Mouse (Mus musculus): ENCODE data around the gene Actl6b.

Gene Actl6b

DNA sequence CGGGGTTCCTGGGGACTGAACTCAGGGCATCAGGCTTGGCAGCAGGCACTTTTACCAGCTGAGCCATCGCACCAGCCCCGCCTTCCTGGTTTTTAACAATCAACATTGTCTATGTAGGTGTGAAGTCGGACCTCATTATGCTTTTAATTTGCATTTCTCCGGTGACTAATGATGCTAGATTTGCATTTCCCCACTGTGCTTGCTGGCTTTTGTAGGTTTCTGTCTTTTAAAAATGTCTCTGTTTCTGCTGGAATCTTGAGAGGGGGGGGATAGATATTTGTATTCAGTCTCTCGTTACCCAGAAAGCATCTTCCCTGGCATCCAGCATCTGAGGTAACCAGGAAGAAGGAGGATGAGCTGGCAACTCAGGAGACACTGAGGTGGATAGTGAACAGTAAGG is 8.2 kb downstream of the Actl6b start:
- DNase-seq (ENCODE audit: low spot score in 2 of 2): no peak

DNA sequence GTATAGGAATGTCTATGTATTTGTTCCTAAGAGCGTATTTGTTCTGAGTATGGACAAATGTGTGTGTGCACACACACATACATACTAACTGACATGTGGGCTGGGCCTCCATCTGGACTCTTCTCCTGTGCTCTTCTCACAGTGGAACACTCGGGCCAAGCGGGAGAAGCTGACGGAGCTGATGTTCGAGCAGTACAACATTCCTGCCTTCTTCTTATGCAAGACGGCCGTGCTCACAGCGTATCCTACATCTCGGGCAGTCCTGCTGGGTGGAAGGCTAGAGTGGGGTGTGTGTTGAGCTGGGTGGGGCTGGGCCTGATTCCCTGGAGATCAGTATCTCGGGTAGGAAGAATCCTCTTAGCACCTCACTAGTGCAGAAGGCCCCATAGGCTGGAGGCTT is 9.6 kb downstream of the Actl6b start:
- DNase-seq (ENCODE audit: low spot score in 2 of 2): peak in 1 of 2 experiments; percentile 54

DNA sequence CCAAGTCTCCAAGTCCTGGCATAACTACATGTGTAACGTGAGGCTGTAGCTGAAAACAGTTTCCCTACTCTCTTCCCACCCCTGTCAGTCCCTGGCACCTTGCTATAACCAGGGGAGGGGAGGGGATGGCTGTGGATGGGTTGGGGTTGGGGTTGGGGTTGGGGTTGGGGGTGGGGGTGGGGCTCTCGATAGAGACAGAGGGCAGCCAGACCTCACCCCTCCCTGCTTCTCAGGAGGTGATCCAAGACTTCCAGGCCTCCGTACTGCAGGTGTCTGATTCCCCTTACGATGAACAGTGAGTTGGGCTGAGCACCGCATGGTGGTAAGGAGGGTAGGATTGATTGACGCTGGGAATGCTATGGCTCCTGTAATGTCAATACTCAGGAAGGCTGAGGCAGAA is 12.4 kb downstream of the Actl6b start:
- no peak for DNase-seq (ENCODE audit: low spot score in 2 of 2)

DNA sequence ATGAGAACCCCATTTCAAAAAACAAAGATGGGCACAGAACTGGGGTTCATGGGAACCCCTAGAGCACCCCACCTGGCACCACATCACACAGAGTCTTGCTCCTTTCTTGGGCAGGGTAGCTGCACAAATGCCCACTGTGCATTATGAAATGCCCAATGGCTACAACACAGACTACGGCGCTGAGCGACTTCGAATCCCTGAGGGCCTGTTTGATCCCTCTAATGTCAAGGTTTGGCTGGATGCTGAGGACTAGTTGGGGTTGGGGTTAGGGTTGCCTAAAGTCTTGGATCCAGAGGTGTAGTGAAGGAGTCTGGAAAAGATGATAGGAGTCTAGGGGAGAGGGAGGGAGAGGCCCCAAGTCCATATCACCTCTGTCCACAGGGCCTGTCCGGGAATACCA is 13.1 kb downstream of the Actl6b start:
- DNase-seq (ENCODE audit: low spot score in 2 of 2): no peak

DNA sequence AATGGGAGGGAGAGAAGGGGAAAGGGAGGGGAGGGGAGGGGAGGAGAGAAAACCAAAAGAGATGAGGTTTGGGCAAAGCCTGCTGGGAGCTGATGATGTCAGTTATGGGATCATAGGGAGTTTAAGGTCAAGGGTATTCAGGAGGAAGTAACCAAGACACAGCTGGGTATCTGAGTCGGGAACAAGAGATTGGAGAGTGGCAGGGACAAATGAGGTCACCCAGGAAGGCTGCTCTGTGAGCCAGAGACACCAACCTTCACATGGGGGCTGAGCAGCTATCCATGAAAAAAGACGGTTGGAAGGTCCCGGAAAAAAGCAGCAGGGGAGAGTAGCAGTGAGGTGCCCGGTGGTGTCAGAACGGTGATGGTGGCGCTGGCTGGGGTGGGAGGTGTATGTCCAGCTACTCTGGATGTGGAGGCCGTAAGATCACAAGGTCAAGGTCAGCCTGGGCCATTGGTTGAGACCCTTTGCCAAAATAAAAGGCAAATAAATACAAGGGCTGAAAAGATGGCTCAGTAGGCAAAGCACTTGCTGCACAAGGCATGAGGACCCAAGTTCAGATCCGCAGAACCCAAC is 15.0 kb downstream of the Actl6b start:
- no peak for DNase-seq (ENCODE audit: low spot score in 2 of 2)

DNA sequence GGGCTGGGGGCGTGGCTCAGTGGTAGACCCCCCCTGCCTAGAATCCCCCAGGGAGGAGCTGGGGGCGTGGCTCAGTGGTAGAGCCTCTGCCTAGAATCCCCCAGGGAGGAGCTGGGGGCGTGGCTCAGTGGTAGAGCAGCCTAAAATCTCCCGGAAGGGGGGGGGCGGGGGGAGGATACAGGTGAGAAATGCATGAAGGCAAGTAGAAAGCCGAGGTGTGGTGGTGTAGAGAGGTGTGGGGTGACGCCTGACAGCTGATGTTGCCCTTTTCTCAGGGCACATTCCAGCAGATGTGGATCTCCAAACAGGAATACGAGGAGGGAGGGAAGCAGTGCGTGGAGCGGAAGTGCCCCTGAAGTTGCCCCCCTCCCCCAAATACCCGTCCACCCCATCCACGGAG is 15.7 kb downstream of the Actl6b start:
- no peak for DNase-seq (ENCODE audit: low spot score in 2 of 2)

DNA sequence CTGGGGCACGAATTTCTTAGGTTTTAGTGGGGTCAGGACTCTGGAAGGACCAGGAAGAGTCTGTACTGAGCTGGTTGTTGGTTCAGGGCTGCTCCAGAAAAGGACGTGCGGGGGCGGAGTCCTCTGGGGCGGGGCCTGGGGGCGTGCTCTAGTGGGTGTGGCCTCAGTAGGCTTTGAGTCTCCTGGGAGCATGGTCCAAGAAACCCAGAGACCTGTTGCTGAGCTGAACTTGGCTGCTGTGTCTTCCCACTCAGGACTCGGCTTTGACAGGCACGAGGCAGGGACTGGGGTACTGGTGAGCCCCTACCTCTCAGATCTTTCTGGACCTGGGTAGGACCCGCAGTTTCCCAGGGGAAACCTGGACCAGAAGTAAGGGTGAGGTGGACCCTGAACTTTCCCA is 16.3 kb downstream of the Actl6b start, which contains the start of gene Tfr2:
Gene Tfr2 (plus strand): TSS at position 176 of the 400 bp plus-strand sequence.
- no peak for DNase-seq (ENCODE audit: low spot score in 2 of 2)

DNA sequence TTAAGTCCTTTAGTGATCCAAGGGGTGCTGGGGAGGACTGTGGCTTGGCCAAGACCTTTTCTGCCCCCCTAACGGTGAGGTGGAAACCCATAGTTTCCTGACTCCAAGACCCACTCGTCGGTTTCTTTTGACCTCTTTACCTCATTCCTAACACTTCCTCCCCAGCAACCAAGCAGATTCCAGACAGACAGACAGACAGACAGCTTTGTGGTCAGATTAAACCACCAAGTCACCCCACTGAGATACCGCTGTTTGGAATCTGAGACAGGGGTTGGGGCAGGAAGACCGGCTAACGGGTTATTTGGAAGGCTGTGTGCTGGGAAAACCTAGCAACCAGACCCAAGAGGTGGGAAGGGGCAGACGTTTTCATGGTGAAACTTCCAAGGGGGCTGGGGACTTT is 16.9 kb downstream of the Actl6b start:
- no peak for DNase-seq (ENCODE audit: low spot score in 2 of 2)

DNA sequence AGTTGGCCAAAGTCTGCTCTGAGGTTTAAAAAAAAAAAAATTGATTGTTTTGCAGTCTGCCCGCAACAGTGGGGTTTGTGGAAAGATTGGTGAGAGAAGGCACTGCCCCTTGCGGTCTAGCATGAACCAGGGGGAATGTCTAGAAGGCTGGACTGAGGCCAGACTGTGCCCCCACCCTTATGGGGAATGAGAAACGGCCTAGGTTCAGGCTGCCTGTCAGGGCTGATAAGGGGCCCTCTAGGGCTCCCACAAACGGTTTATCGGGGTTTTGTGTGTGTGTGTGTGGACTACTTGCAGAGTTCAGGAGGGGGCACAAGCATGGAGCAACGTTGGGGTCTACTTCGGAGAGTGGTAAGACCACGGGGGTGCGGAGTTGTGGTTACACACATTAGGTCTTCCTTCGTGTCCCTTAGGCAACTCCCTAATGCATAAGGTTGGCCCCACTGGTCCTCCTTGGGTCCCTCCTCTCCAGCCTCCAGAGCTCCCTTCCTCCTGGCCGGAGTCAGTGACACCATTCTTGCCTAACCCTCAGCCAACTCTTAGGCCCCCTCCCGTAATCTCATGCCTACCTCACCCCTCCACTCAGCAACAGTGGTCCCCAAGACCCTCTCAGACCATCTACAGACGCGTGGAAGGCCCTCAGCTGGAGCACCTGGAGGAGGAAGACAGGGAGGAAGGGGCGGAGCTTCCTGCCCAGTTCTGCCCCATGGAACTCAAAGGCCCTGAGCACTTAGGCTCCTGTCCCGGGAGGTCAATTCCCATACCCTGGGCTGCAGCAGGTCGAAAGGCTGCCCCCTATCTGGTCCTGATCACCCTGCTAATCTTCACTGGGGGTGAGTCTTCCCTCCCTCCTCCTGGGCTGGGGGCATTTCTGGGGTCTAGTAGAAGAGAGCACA is 17.6 kb downstream of the Actl6b start:
- DNase-seq (ENCODE audit: low spot score in 2 of 2): no peak

DNA sequence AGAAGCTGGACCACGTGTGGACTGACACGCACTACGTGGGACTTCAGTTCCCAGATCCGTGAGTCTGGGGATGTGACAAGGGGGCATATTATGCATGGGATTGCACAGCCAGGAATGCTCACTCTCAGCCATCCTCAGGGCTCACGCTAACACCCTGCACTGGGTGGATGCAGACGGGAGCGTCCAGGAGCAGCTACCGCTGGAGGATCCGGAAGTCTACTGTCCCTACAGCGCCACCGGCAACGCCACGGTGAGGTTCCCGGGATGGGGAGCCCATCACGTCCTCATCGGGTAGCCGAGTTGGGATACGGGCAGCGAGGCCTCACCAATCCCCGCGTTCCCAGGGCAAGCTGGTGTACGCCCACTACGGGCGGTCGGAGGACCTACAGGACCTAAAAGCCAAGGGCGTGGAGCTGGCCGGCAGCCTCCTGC is 21.2 kb downstream of the Actl6b start:
- peak; percentile 39 to 57 for DNase-seq (ENCODE audit: low spot score in 2 of 2)

DNA sequence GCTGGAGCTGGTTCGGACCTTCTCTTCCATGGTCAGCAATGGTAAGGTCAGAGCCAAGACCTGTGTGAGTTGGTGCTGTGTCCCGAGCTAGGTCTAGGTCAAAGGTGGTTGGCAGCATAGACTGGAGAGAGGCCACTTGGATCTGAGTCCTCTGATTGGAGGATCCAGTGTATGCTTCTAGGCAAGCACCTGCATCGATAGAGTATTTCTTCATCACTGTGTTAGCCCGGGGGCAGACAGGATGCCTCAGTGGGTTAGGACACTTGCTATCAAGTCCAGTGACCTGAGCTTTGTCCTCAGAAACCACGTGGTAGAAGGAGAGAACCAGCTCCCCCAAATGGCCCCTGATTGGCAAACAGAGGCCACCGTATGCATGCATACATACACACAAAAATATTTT is 26.9 kb downstream of the Actl6b start:
- no peak for DNase-seq (ENCODE audit: low spot score in 2 of 2)

DNA sequence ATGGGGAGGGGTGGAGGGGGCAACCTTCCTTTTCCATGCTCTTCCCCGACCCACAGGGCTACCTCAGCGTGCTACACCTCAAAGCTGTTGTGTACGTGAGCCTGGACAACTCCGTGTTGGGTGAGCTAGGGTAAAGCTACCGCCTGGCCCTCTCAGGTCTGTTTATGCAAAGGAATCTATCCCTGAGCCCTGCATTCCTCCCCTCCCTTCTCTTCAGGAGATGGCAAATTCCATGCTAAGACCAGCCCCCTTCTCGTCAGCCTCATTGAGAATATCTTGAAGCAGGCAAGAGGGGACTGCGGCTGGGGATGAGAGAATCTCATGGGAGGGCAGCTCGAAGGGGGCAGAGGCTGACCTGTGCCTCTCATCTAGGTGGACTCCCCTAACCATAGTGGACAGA is 29.4 kb downstream of the Actl6b start:
- DNase-seq (ENCODE audit: low spot score in 2 of 2): no peak

DNA sequence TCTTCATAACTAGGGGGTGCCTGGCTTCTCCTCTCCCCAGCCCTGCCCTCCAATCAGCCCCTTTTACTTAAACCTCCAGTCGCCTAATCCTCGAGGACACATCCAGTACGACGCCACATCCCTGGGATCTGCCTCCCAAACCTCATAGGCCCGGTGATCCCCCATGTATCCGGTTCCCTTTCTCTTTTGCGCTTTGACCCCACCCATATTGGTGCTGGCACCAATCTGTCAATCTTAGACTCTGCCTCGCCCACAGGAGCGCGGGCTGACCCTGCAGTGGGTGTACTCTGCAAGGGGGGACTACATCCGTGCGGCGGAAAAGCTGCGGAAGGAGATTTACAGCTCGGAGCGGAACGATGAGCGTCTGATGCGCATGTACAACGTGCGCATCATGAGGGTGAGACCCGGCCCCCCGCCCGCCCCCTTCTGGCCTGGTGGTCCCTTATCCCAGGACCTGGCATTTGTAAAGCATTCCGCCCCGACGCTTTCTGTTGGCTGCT is 30.4 kb downstream of the Actl6b start:
- peak in 1 of 2 experiments; percentile 50 for DNase-seq (ENCODE audit: low spot score in 2 of 2)

DNA sequence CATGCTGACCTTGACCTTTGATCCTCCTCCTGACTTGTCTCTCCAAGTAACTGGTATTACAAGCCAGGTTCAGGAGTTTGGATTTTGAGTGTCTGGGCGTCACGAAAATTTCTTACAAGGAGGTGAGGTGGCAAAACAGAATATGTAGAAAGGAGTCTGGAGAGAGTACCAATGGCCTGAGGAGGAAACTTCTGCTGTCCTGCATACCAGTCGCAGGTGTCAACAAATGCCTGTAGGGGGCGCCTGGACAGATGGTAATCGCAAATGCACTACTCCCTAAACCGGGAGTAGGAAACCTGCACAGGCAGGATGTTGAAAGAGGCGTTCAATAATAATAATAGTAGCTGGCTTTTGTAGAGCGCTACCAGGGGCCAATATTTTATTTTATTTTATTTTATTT is 31.7 kb downstream of the Actl6b start:
- DNase-seq (ENCODE audit: low spot score in 2 of 2): peak; percentile 50 to 63

DNA sequence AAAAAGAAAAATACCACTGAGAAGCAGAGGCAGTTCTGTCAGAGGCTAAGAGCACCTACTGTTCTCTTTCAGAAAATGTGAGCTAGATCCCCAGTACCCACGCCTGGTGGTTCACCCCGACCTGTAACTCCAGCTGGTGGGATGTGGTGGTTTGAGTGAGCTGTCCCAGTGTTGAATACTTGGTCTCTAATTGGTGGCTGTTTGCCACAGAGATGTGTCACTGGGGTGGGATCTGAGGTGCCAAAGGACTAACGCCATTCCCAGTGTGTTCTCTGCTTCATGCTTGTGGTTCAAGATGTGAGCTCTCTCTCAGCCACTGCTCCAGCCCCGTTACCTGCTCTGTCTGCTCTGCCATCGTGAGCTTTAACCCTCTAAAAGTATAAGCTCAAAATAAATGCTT is 37.2 kb downstream of the Actl6b start:
- no peak for DNase-seq (ENCODE audit: low spot score in 2 of 2)

DNA sequence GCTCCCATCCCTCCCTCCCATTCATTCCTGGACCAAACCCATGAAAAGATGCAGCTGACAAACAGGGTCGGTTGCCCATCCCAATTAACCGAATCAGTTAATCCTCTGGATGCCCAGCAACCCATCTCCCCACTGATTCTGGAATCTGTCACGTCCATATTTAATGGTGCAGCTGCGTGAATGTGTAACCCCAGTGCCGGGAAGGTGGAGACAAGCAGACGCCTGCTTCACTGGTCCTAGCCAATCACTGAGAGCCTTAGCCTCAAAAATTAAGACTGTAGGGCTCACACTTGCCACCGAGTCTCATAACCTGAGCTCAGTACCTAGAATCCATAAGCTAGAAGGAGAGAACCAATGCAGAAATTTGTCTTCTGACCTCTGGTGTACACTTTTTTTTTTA is 42.6 kb downstream of the Actl6b start:
- DNase-seq (ENCODE audit: low spot score in 2 of 2): no peak

DNA sequence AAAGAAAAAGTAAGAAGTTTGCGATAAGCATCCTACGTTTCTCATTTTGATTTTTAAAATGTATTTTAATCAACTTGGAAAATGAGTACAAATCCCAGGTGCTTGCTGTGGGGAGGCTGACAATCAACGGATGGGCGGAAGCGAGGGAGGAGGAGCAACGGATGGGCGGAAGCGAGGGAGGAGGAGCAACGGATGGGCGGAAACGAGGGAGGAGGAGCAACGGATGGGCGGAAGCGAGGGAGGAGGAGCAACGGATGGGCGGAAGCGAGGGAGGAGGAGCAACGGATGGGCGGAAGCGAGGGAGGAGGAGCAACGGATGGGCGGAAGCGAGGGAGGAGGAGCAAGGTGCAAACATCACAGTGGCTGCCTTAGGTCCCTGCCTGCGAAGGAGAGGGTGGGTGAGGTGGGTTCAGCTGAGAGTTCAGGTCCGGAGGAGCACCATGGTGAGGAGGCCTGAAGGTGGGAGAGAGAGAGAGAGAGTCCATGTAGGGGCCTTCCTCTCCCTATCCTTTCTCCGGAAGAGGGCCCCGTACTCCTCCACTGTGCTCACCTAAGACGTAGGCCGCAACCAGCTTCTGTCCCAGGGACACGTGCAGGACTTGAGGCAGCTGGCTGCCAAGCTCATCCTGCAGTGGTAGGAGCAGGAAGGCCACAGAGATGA is 43.4 kb downstream of the Actl6b start:
- DNase-seq (ENCODE audit: low spot score in 2 of 2): no peak

DNA sequence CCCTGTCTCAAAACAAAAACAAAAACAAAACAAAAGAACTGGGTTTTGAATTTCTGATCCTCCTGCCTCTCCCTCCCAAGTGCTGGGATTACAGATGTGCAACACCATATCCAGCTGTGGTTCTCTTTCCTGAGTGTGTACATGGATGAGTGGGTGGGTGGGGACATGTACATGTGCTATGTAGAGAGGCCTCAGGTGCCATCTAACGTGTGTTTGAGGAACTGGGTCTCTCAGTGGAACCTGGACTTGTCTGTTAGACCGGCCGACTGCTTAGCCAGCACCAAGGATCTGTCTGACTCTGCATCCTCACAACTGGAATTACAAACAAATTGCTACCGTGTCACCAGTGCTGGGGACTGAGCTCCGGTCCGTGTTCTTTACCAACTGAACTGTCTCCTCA is 44.3 kb downstream of the Actl6b start:
- no peak for DNase-seq (ENCODE audit: low spot score in 2 of 2)

DNA sequence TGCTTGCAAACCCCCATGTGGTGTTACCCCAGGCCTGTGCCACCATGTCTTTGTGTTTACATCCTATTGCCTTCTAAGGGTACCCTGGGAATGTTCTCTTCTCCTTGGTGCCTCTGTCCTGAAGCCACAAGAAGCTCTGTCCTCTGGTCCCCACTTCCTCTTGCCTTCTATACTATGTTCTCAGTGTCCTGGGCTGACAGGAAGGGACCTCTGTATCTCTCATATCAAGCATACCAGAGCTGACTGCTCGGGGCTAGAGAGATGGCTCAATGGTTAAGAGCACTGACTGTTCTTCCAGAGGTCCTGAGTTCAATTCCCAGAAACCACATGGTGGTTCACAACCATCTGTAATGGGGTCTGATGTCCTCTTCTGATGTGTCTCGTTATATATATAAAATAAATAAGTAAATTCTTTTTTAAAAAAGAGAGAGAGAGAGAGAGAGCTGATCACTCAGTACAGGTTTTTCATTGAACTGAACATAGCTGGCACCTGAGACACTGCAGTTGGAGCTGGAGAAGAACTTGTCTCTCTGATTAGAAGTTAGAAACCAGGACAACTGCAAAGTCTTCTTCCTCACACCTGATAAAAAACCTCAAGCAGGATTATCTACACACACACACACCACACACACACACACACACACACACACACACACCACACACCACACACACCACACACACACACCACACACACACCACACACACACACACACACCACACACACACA is 44.9 kb downstream of the Actl6b start:
- DNase-seq (ENCODE audit: low spot score in 2 of 2): no peak

DNA sequence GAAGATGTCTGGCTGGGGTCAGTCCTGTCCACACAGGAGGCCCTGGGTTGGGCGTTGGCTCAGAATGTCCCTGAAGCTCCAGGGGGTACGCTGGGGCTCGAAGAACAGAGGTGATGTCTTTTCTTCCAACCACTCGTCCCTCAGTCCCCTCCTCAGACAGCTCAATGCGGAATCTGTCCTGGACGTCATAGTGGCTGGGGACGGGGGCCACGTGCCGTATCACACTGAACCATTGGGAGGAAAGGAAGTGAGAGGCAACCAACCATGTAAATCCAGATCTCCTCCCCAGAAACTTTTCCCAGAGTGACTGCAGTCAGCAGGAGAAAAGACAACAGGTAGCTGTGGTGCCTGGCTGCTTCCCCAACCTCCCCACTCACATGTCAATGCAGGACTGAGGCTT is 46.3 kb downstream of the Actl6b start:
- no peak for DNase-seq (ENCODE audit: low spot score in 2 of 2)

DNA sequence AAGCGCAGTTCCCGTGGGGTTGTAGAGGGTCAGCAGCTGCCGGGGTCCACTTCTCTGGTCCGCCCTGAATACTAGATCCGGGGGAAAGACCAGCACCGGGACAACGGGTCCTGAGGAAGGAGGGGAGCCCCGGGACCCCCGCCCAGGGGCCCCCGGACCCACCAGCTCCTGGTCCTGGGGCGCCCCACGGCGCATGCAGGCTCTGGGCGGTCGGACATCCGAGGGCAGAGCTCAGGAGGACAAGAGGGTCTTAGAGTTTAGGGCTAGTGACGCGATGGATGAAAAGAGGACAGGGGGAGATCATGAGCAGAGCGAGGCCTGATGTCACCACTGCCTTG is 46.9 kb downstream of the Actl6b start:
- DNase-seq (ENCODE audit: low spot score in 2 of 2): no peak
